Mouse (Mus musculus) kidney, adult 2 months (tissue): ENCODE data around the gene Upf1. TPM values are rescaled to one million over a fixed set of nuclear protein-coding genes. Genes with fewer than 3 reads are reported as not detected.

Experiments used
- DNase-seq: peaks from one replicate; pipeline ENCODE4 v3.0.0; 2021
- H3K27ac ChIP-seq: fragments of 200-500 bp; 2 replicates; pipeline ENCODE4 v1.5.1; 2012; ENCODE audit warnings: low read depth, low read length, control low read depth, inconsistent platforms; ENCODE audit not compliant: insufficient read depth
- H3K27me3 ChIP-seq: fragments of 200-500 bp; replicated peaks from 2 replicates; pipeline ENCODE4 v1.6.1; 2012; ENCODE audit warnings: mild to moderate bottlenecking, moderate library complexity, low read length, inconsistent platforms; ENCODE audit not compliant: control insufficient read depth, insufficient read depth
- H3K36me3 ChIP-seq: fragments of 200-500 bp; 2 replicates; pipeline ENCODE4 v1.6.1; 2012; ENCODE audit warnings: mild to moderate bottlenecking, moderate library complexity, low read length, inconsistent platforms; ENCODE audit not compliant: control insufficient read depth, insufficient read depth
- H3K4me1 ChIP-seq: fragments of 200-500 bp; 2 replicates; pipeline ENCODE4 v1.6.1; 2011; ENCODE audit warnings: low read length; ENCODE audit not compliant: control insufficient read depth, insufficient read depth
- H3K4me3 ChIP-seq: fragments of 200-500 bp; 2 replicates; pipeline ENCODE4 v1.5.1; 2011; ENCODE audit warnings: mild to moderate bottlenecking, low read depth, low read length, control low read depth; ENCODE audit not compliant: insufficient read depth
- CTCF ChIP-seq: fragments of 200-500 bp; conservative IDR thresholded peaks from 2 replicates; pipeline ENCODE4 v1.5.1; 2011; ENCODE audit warnings: low read depth, mild to moderate bottlenecking, control low read depth, low read length, moderate library complexity, mixed read lengths; ENCODE audit not compliant: insufficient read depth, insufficient read length
- POLR2A ChIP-seq: fragments of 200-500 bp; IDR thresholded peaks from one replicate; pipeline ENCODE4 v1.6.1; 2011; ENCODE audit warnings: low read depth, low read length, control low read depth
- WGBS: fragments of 180-500 bp; shearing (Covaris S2); methylation state at CpG from one replicate; pipeline ENCODE4 v1.1.7; 2018; 5-methylcytosine and 5-hydroxymethylcytosine counted together
- polyA plus RNA-seq: library from polyadenylated mRNA; depleted of rRNA; stranded (reverse); fragments of >200 nt; gene quantifications from 2 replicates; pipeline ENCODE4 v1.2.3, GENCODE M21; 2012

Upf1 gene
- polyA plus RNA-seq, 1 experiment, result 27.4 TPM

DNA sequence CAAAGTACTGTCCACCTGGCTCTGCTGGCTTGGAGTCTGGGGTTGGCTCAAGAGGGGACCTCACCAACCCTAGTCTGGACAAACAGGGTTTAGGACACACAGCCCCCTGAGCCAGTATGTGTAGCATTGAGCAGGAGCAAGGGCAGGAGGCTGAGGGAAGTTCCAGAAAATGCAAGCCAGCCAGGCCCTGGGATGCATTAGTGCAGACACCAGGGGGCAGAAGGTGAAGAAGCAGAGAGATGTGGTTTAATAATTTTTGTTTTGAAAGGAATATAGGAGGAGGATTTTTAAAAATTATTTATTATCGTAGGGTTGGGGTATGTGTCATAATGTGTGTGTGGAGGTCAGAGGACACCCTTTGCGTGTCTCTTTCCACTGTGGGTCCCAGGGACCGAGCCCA, 29.4 kb downstream of the Upf1 start:
- Histone ChIP-seq H3K27me3 (no peaks in the 10 kb centered on the region), H3K4me3 (no peak overlapping the region), H3K4me1 (no peaks in the 10 kb centered on the region), H3K36me3 (no peaks in the 10 kb centered on the region), H3K27ac (no peak overlapping the region)
- 88% methylated on average over 3 of the region's 3 CpGs for WGBS
- TF ChIP-seq POLR2A (no peak), CTCF (no peak)
- DNase-seq, result no peak

DNA sequence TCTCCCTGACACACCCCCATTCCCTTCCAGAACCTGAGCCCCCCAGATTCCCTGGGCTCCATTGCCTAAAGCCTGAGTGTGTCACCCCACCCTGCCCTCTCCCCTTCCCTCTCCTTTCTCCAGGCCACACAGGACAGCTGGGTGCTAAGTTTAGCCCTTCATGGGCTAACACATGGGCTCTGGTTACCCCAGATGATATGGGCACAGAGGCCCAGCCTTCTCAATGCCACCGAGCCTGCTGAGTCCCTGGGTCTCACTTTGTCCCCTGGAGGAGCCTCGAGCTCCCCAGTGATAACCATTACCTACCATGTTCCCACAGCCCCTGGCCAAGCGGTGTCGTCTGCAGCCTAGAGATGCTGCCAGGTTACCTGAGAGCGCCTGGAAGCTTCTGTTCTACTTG, 35.2 kb downstream of the Upf1 start:
- Histone ChIP-seq H3K4me1 (0 out of 2 replicates have a peak, but pooled peaks cover 3% of the 10 kb centered on the region), H3K36me3 (no peaks in the 10 kb centered on the region), H3K27ac (no peak overlapping the region), H3K27me3 (no peaks in the 10 kb centered on the region), H3K4me3 (no peak overlapping the region)
- DNase-seq, result no peak
- 93% methylated on average over 5 of the region's 5 CpGs for WGBS
- TF ChIP-seq CTCF (no peak), POLR2A (no peak)

DNA sequence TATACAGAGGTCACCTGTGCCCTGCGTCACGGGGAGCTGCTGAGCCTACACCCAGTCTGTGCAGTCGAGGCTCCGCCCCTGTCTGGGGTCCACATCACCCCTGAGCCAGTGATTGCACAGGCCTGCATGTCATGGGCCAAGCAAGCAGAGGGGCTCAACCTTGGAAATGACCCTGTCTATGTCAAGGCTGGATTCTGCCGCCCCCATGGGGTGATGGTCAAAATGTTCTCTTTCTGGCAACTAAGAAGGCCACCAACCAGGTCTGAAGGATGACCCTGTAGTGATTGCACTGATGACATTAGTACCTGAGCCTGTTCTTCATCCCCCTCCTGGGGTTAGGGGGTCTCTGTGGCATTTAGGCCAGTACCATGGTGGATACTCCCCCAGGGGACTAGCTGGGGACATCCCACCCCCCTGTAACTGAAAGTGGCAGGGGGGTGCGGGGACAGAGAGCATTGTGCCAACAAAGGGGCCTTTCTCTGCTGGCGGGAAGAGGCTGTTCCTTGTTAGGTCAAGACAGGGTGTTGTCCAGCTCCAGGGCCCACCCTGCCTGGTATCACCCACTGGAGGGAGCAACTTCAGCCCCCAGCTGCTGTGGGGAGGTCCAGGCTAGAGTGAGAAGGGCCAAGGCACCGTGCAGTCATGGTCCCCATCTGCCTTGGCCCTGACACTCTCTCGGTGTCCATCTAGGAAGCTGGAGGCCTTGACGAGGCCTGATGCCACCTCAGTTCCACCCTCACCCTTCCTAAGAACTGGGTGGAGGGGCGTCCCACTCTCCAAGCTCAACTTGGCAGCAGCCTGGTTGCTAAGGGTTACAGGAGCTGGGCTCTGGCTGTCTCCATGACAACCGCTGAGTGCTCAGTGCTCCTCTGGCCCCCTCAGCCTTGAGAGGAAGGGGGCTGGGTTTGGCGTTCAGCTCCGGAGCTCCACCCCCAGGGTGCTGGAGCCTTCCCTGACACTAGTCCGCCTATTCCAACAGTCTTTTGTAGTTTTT, 36.3 kb downstream of the Upf1 start:
- no peak for DNase-seq
- no peak overlapping the region for H3K4me3 ChIP-seq
- H3K27ac ChIP-seq, result no peak overlapping the region
- 32% methylated on average over 15 of the region's 15 CpGs for WGBS
- no peak for TF ChIP-seq CTCF
- TF ChIP-seq POLR2A, result no peak
- H3K36me3 ChIP-seq, result no peaks in the 10 kb centered on the region
- 0 out of 2 replicates have a peak, but pooled peaks cover 3% of the 10 kb centered on the region for H3K4me1 ChIP-seq
- no peaks in the 10 kb centered on the region for H3K27me3 ChIP-seq

DNA sequence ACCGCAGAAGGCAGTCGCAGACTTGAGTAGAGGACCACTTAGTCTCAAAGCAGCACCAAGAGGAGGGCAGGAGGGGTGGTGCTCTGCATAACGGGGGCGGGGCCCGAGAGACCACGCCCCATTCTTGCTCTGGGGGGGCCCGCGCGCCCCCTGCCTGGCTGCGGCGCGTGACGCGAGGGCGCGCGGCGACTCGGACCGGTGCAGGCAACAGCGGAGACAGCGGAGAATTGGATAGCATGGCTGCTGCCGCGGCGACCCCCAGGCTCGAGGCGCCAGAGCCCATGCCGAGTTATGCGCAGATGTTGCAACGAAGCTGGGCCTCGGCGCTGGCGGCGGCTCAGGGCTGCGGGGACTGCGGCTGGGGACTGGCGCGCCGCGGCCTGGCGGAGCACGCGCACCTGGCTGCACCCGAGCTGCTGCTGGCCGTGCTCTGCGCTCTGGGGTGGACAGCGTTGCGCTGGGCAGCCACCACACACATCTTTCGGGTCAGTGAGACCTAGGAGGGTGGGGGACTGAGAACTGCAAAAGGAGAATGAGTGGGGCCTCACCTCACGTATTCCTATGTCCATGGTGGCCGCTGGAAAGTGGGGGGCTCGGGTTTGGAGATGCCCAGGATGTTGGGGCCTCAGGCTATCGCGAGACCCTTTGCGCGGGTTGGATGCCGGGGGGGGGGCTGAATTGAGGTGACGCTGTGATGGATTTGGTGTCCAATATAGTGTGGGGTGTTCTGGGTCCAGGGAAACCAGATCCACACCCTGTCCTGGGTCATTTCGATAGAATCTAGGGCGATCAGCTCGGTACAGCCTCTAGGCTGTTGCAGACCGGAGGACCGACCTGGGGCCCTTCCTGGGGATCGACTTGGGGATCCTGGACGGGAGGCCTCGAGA, 37.2 kb downstream of the Upf1 start, which contains the start of gene Cers1:
Cers1 (plus strand) TSS at position 152 of the 887 bp plus-strand sequence.
- DNase-seq, result peak; percentile 31
- Histone ChIP-seq H3K36me3 (no peaks in the 10 kb centered on the region), H3K27ac (no peak within 1 kb of the TSS), H3K4me3 (peak within 1 kb of the TSS; percentile 52), H3K27me3 (no peaks in the 10 kb centered on the region), H3K4me1 (0 out of 2 replicates have a peak, but pooled peaks cover 3% of the 10 kb centered on the region)
- TF ChIP-seq POLR2A, result no peak
- TF ChIP-seq CTCF, result no peak
- WGBS, result 5% methylated on average over 66 of the region's 66 CpGs

DNA sequence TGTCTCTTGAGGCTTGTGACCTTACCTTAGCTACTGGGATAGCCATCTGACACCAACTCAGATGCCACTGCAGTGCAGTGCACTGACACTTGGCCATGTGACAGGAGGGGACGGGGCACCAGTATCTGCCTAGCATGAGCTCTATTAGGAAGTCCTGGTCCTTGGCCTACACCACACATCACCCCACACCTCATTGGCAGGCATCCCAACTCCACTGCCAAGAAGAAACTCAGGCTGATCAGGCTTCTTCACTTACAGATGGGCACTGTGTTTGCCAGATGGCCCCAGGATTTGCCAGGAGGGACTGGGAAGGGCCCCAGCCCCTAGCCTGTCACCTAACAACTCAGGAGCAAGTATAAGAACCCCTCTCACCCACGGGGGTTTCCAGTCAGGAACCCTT, 39.7 kb downstream of the Upf1 start:
- no peak for TF ChIP-seq CTCF
- TF ChIP-seq POLR2A, result no peak
- Histone ChIP-seq H3K4me3 (no peak overlapping the region), H3K27ac (no peak overlapping the region), H3K4me1 (0 out of 2 replicates have a peak, but pooled peaks cover 3% of the 10 kb centered on the region), H3K27me3 (no peaks in the 10 kb centered on the region), H3K36me3 (no peaks in the 10 kb centered on the region)
- no peak for DNase-seq
- 68% methylated on average over 2 of the region's 2 CpGs for WGBS

DNA sequence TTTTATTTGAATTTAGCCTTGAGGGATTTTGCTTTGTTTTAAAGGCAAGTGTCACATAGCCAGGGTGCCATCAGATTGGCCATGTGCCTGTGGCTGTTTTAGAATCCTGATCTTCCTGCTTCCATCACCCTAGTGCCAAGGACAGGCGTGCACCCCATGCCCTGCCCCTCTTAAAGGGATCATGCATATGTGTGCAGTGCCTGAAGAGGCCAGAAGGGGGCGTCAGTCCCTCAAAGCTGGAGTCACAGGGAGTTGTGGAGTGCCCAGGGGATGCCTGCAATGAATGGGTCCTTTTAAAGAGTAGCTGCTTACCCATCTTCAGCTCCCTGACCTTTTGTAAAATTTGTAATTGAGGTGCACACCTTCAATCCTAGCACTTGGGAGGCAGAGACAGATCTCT, 43.8 kb downstream of the Upf1 start:
- no peaks in the 10 kb centered on the region for H3K4me1 ChIP-seq
- no peak overlapping the region for H3K27ac ChIP-seq
- no peak for TF ChIP-seq POLR2A
- peak; percentile 56 for TF ChIP-seq CTCF
- no peaks in the 10 kb centered on the region for H3K27me3 ChIP-seq
- H3K4me3 ChIP-seq, result no peak overlapping the region
- H3K36me3 ChIP-seq, result no peaks in the 10 kb centered on the region
- no peak for DNase-seq
- 40% methylated on average over 2 of the region's 2 CpGs for WGBS

DNA sequence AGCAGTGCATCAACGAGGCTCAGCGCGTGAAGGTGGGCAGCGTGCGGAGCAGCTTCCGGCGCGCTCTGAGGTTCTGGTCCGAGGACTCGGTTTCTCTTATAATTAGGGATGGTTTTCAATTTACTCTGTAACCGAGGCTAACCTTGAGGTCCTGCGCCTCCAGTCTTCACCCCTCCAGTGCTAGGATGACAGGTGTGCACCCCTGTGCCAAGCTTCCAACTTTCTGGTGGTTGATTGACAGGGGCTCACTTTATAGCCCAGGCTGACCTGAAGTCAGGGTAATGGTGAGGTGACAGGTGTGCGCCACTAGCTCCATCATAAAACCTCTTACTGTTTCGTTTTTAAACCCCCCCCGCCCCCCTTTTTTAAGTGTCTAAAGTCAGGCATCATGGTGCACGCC, 50.2 kb downstream of the Upf1 start:
- H3K27ac ChIP-seq, result peak overlapping the region; percentile 93
- peak overlapping the region; percentile 95 for H3K4me3 ChIP-seq
- peaks cover 6% of the 10 kb centered on the region for H3K4me1 ChIP-seq
- TF ChIP-seq CTCF, result no peak
- no peak for TF ChIP-seq POLR2A
- no peaks in the 10 kb centered on the region for H3K27me3 ChIP-seq
- H3K36me3 ChIP-seq, result no peaks in the 10 kb centered on the region
- 2% methylated on average over 16 of the region's 16 CpGs for WGBS
- no peak for DNase-seq
